Mouse (Mus musculus) erythroblast, embryonic 14.5 days (primary cell): ENCODE measurements around the gene Gm9945.

Source experiments
- GATA1 ChIP-seq: IDR thresholded peaks from 2 replicates; pipeline ENCODE4 v1.6.1; 2012; ENCODE audit warnings: low read length, inconsistent platforms, mixed read lengths
- TAL1 ChIP-seq: IDR thresholded peaks from 3 replicates; pipeline ENCODE4 v1.6.1; 2012; ENCODE audit warnings: low read length, inconsistent platforms, mixed read lengths

GRCm38 (mm10) chr11:53461727-53462126, 18.2 kb upstream of the Gm9945 start:
- TF ChIP-seq GATA1 (no peak), TAL1 (no peak)
